Mouse (Mus musculus) heart, postnatal 0 days (tissue): Measurements from ENCODE around the gene Pbx4. TPM values are rescaled to one million over a fixed set of nuclear protein-coding genes. Genes with fewer than 3 reads are reported as not detected.

Source experiments
- ATAC-seq: fragments of 200-750 bp; cut with Nextera tagmentation; 2 replicates; pipeline ENCODE4 v1.8.0; 2017; ENCODE audit warnings: low read depth, moderate number of reproducible peaks, moderate library complexity; ENCODE audit not compliant: insufficient read depth
- DNase-seq: peaks from one replicate; pipeline ENCODE4 v3.0.0-alpha.2; 2016; ENCODE audit warnings: low spot score
- H3K27ac ChIP-seq: fragments of 300-500 bp; sonication (generic); 2 replicates; pipeline ENCODE4 v1.5.1; 2014; ENCODE audit warnings: low read depth, mild to moderate bottlenecking
- H3K27me3 ChIP-seq: fragments of 300-500 bp; sonication (generic); 2 replicates; pipeline ENCODE4 v1.6.1; 2014; ENCODE audit warnings: low read length, mixed read lengths; ENCODE audit not compliant: control insufficient read depth, insufficient read depth
- H3K36me3 ChIP-seq: fragments of 300-500 bp; sonication (generic); replicated peaks from 2 replicates; pipeline ENCODE4 v1.6.1; 2014; ENCODE audit warnings: low read length, mixed read lengths; ENCODE audit not compliant: control insufficient read depth, insufficient read depth
- H3K4me1 ChIP-seq: fragments of 300-500 bp; sonication (generic); 2 replicates; pipeline ENCODE4 v1.6.1; 2014; ENCODE audit warnings: antibody characterized with exemption; ENCODE audit not compliant: control insufficient read depth, insufficient read depth
- H3K4me2 ChIP-seq: fragments of 300-500 bp; sonication (generic); 2 replicates; pipeline ENCODE4 v1.6.1; 2014; ENCODE audit warnings: low read depth, mild to moderate bottlenecking, low read length, moderate library complexity
- H3K4me3 ChIP-seq: fragments of 300-500 bp; sonication (generic); 2 replicates; pipeline ENCODE4 v1.5.1; 2014; ENCODE audit warnings: low read depth, low read length
- H3K9ac ChIP-seq: fragments of 300-500 bp; sonication (generic); replicated peaks from 2 replicates; pipeline ENCODE4 v1.6.1; 2014; ENCODE audit warnings: low read depth, low read length, mixed read lengths
- H3K9me3 ChIP-seq: fragments of 300-500 bp; sonication (generic); replicated peaks from 2 replicates; pipeline ENCODE4 v1.6.1; 2016; ENCODE audit warnings: low read length; ENCODE audit not compliant: control insufficient read depth
- CTCF ChIP-seq: IDR thresholded peaks from 2 replicates; pipeline ENCODE4 v1.5.1; 2016; ENCODE audit warnings: antibody characterized with exemption, control low read depth, low read depth
- EP300 ChIP-seq: IDR thresholded peaks from 2 replicates; pipeline ENCODE4 v1.6.1; 2016; ENCODE audit warnings: antibody characterized with exemption, low read depth
- WGBS: fragments of 180-500 bp; shearing (Covaris S2); extraction: QIAGEN DNeasy Blood & Tissue Kit; methylation state at CpG from one replicate; pipeline ENCODE4 v1.1.7; 2014; 5-methylcytosine and 5-hydroxymethylcytosine counted together
- polyA plus RNA-seq: library from polyadenylated mRNA; unstranded; fragments of >200 nt; fragmentation: Nextera tagmentation; extraction: Ambion mirVana; gene quantifications from 2 replicates; pipeline ENCODE4 v1.2.1, GENCODE M21; 2015
- total RNA-seq: library from RNA; depleted of rRNA; stranded (reverse); fragments of >200 nt; gene quantifications from 2 replicates; pipeline ENCODE4 v1.2.3, GENCODE M21; 2014; ENCODE audit warnings: low replicate concordance

Pbx4 gene
- total and polyA plus RNA-seq, 2 experiments from 2014 or later: 1.9 TPM; not detected in 1

DNA sequence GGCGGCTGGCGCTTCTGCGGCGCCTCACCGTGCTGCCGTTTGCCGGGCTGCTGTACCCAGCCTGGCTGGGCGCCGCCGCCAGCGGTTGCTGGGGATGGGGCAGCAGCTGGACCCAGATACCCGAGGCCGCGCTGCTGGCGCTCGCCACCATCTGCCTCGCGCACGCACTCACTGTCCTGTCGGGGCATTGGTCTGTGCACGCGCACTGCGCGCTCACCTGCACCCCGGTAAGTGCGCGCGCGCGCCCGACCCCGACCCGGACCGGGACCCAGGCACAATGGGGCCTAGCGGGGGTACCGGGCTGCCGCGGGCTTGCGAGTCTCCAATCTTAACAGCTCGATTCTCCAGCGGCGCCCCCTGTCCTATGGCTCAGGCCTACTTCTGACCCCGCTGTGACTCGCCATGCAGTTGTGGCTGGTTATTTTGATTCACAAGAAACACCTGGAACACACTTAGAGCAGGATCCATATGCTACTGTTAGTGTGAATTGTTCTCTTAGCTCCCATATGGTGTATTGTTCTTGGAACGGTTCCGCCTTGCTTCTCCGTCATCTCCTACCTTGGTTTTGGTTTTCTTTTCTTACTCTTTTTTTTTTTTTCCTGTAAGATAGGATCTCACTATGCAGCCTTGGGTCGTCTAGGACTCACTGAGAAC lies 40.7 kb upstream of the Pbx4 start:
- peak overlapping the region; percentile 94 for H3K9ac ChIP-seq
- no peaks in the 10 kb centered on the region for H3K9me3 ChIP-seq
- peaks cover 32% of the 10 kb centered on the region for H3K36me3 ChIP-seq
- H3K4me1 ChIP-seq: peaks cover 18% of the 10 kb centered on the region
- peak overlapping the region; percentile 97 for H3K4me2 ChIP-seq
- TF ChIP-seq CTCF: no peak
- no peak for TF ChIP-seq EP300
- WGBS: 1% methylated on average over 44 of the region's 48 CpGs
- DNase-seq: no peak
- H3K4me3 ChIP-seq: peak overlapping the region; percentile 98
- no peaks in the 10 kb centered on the region for H3K27me3 ChIP-seq
- peak; percentile 53 for ATAC-seq
- peak overlapping the region; percentile 90 for H3K27ac ChIP-seq

DNA sequence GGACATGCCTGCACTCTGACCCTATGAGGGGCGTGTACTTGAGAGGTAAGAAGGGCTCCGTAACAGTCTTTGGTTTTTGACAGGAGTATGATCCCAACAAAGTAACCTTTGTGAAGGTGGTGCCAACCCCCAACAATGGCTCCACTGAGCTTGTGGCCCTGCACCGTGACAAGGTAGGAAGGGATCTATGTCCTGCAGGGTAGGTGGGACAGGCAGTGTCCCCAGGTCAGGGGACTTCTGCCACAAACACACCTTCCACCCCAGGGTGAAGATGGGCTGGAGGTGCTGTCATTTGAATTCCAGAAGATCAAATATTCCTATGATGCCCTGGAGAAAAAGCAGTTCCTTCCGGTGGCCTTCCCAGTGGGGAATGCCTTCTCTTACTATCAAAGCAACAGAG lies 38.6 kb upstream of the Pbx4 start:
- Histone ChIP-seq H3K27me3 (no peaks in the 10 kb centered on the region), H3K9ac (no peak overlapping the region), H3K4me2 (no peak overlapping the region), H3K36me3 (peaks cover 53% of the 10 kb centered on the region), H3K4me1 (peaks cover 18% of the 10 kb centered on the region), H3K4me3 (no peak overlapping the region), H3K27ac (no peak overlapping the region), H3K9me3 (no peaks in the 10 kb centered on the region)
- DNase-seq: no peak
- TF ChIP-seq EP300: no peak
- TF ChIP-seq CTCF: no peak
- ATAC-seq: no peak
- 89% methylated on average over 4 of the region's 4 CpGs for WGBS

DNA sequence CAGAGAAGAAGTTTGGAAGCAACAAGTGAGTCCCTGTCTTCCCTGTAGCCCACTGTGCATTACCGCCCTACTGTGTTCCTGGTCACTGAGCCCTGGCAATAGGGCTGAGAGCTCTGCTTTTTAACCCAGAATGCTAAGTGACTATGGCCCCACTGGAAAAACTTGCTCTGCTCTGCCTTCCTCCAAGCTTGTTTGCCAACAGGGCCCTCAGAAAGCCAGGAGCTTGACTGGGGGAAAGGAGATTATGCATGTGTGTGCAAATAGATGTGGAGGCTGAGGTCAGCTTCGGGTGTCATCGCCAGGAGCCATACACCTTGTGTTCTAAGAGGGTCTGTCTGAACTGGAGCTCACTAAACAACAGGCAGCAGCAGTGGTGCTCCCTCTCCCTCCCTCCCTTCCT lies 38.2 kb upstream of the Pbx4 start:
- H3K9ac ChIP-seq: no peak overlapping the region
- ATAC-seq (no peak), DNase-seq (no peak)
- H3K27ac ChIP-seq: no peak overlapping the region
- no peaks in the 10 kb centered on the region for H3K27me3 ChIP-seq
- TF ChIP-seq EP300: no peak
- no peak for TF ChIP-seq CTCF
- H3K4me3 ChIP-seq: no peak overlapping the region
- peaks cover 57% of the 10 kb centered on the region for H3K36me3 ChIP-seq
- H3K4me2 ChIP-seq: no peak overlapping the region
- H3K4me1 ChIP-seq: peaks cover 18% of the 10 kb centered on the region
- H3K9me3 ChIP-seq: no peaks in the 10 kb centered on the region
- 87% methylated on average over 3 of the region's 3 CpGs for WGBS

DNA sequence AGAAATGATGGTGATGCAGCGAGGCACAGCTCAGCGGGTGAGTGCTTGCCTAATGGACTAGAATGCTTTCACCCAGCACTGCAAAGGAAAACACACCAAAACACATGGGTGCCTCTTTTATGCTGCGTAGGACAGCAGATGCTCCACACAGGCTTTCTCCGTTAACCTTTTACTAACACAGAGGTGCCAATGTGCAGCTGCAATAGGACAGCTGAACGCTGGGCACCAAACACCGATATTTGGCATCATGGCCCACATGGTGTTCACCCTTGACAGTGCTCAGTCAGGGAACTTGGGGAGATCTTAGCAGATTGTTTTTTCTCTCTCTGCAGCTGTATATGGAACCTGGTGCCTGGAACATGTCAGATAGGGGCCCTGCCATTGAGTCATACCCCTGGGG lies 37.4 kb upstream of the Pbx4 start:
- no peaks in the 10 kb centered on the region for H3K27me3 ChIP-seq
- DNase-seq (no peak), ATAC-seq (no peak)
- TF ChIP-seq CTCF (no peak), EP300 (no peak)
- no peak overlapping the region for H3K4me2 ChIP-seq
- no peaks in the 10 kb centered on the region for H3K9me3 ChIP-seq
- peaks cover 65% of the 10 kb centered on the region for H3K36me3 ChIP-seq
- no peak overlapping the region for H3K9ac ChIP-seq
- WGBS: 94% methylated on average over 6 of the region's 6 CpGs
- H3K4me1 ChIP-seq: peaks cover 16% of the 10 kb centered on the region
- H3K4me3 ChIP-seq: no peak overlapping the region
- H3K27ac ChIP-seq: no peak overlapping the region

DNA sequence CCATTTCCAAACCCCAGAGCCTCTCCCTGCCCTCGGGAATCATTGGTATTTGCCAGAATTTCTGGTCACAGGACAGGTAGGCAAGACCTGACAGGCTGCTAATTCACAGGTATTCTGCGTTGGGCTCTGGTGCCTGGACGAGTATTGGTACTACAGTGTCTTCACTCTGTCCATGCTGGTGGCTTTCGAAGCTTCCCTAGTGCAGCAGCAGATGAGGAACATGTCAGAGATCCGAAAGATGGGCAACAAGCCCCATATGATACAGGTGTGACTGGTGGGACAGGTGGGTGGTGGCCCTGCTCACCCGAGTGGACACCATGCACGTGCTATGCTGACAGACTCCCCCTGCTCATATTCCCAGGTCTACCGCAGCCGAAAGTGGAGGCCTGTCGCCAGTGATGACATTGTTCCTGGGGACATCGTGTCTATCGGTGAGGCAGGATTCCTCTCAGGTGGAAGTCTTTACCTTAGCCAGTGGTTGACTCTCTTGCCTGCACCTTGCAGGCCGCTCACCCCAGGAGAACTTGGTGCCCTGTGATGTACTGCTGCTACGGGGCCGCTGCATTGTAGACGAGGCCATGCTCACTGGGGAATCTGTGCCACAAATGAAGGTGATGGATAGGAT lies 35.5 kb upstream of the Pbx4 start:
- 95% methylated on average over 16 of the region's 16 CpGs for WGBS
- Histone ChIP-seq H3K27ac (no peak overlapping the region), H3K4me1 (peaks cover 9% of the 10 kb centered on the region), H3K36me3 (peaks cover 84% of the 10 kb centered on the region), H3K4me2 (no peak overlapping the region), H3K4me3 (no peak overlapping the region), H3K9ac (no peak overlapping the region), H3K9me3 (no peaks in the 10 kb centered on the region), H3K27me3 (no peaks in the 10 kb centered on the region)
- ATAC-seq: no peak
- TF ChIP-seq EP300: no peak
- TF ChIP-seq CTCF: no peak
- DNase-seq: no peak
